Mouse (Mus musculus): Measurements from ENCODE around the gene Rgsl1.

DNA sequence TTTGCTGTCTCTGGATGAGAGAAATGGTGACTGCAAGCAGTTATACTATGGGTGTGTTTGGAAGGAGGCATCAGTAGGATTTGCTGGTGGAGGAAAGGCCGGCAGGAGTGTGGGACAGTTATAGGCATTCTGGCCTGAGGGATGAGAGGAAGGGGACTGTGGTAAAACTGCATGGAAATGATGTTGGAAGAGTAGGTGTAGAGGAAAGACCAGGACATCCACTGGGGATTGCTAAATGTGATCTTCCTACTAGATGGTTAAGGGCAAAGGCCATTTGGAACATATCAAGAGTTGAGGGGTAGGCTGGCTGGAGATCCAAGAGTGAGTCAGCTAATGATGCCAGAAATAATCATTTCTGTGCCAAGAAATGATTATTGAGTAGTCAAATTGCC, 73.2 kb downstream of the Rgsl1 start:
- no peak for TF ChIP-seq CTCF (conservative IDR thresholded peaks at IDR 0.05; ENCODE audit: insufficient read depth, insufficient read length, low read depth, low read length)
- no peak for TF ChIP-seq POLR2A (IDR thresholded peaks at IDR 0.05; ENCODE audit: low read depth, low read length)
